18 mouse cellular contexts compared by ENCODE assay signal in genomic region chr6:59072096-59073060, GRCm38 (mm10). TPM values are rescaled to one million over a fixed set of nuclear protein-coding genes. Genes with fewer than 3 reads are reported as not detected.
DNase-seq lines count a peak whose midpoint lies in the region; ATAC-seq and TF ChIP-seq lines count a peak whose summit lies in the region.
"Had no signal": no experiment of that assay in that cellular context is flagged by ENCODE, and none has a peak within 500 bp of the region (broad histone marks: within the 10 kb centered on the region; RNA-seq: fewer than 3 reads in every experiment).

No protein-coding gene starts in this region.

- no peak overlapping the region for H3K4me2 ChIP-seq in kidney, embryonic 16.5 days (replicated peaks; ENCODE audit: low read depth, low read length)
- H3K4me2 ChIP-seq in intestine, embryonic 16.5 days (ENCODE audit: low read depth, low read length), result no peak overlapping the region
- H3K4me2 ChIP-seq: limb, embryonic 13.5 days; neural tube, embryonic 13.5 days had no signal

- no peak for TF ChIP-seq CTCF in lung, adult 2 months (IDR thresholded peaks at IDR 0.05; ENCODE audit: insufficient read depth, low read length)

- 74% methylated on average over 5 of the region's 5 CpGs for WGBS in kidney, embryonic 16.5 days
- WGBS in lung, adult 2 months, result 54% methylated on average over 5 of the region's 5 CpGs
- WGBS in intestine, embryonic 16.5 days, result 78% methylated on average over 5 of the region's 5 CpGs

- H3K4me1 ChIP-seq in kidney, embryonic 16.5 days (ENCODE audit: insufficient read depth, low read length), result no peaks in the 10 kb centered on the region
- peaks cover 5% of the 10 kb centered on the region for H3K4me1 ChIP-seq in lung, adult 2 months (ENCODE audit: control insufficient read depth, insufficient read depth, low read length)
- H3K4me1 ChIP-seq in intestine, embryonic 16.5 days (ENCODE audit: control insufficient read depth, insufficient read depth, low read length), result no peaks in the 10 kb centered on the region
- H3K4me1 ChIP-seq: limb, embryonic 13.5 days; neural tube, embryonic 13.5 days had no signal

- no peak for TF ChIP-seq POLR2A in lung, adult 2 months (IDR thresholded peaks at IDR 0.05; ENCODE audit: borderline replicate concordance, extremely low read depth, low read depth, low read length)

- peaks cover 6% of the 10 kb centered on the region; the same call in 1 of the 2 replicates for H3K9me3 ChIP-seq in kidney, embryonic 16.5 days (ENCODE audit: low read length)
- H3K9me3 ChIP-seq in intestine, embryonic 16.5 days (ENCODE audit: control insufficient read depth, low read length), result peaks cover 5% of the 10 kb centered on the region

- no peak overlapping the region for H3K9ac ChIP-seq in kidney, embryonic 16.5 days (replicated peaks; ENCODE audit: low read length)
- no peak overlapping the region for H3K9ac ChIP-seq in intestine, embryonic 16.5 days (ENCODE audit: low read depth, low read length)
- H3K9ac ChIP-seq: limb, embryonic 13.5 days; neural tube, embryonic 13.5 days had no signal

- no peaks in the 10 kb centered on the region for H3K27me3 ChIP-seq in kidney, embryonic 16.5 days (ENCODE audit: insufficient read depth, low read length)
- H3K27me3 ChIP-seq in intestine, embryonic 16.5 days (replicated peaks; ENCODE audit: control insufficient read depth, insufficient read depth, low read length), result no peaks in the 10 kb centered on the region
- H3K27me3 ChIP-seq: CH12.LX; limb, embryonic 13.5 days; neural tube, embryonic 13.5 days had no signal

- ATAC-seq in kidney, embryonic 16.5 days (ENCODE audit: low FRiP score, low TSS enrichment), result no peak
- no peak for ATAC-seq in intestine, embryonic 16.5 days
- ATAC-seq: hindbrain, embryonic 16.5 days had no signal

- H3K36me3 ChIP-seq in kidney, embryonic 16.5 days (ENCODE audit: insufficient read depth, low read length), result no peaks in the 10 kb centered on the region
- no peaks in the 10 kb centered on the region for H3K36me3 ChIP-seq in intestine, embryonic 16.5 days (ENCODE audit: control insufficient read depth, insufficient read depth, low read length)
- H3K36me3 ChIP-seq: limb, embryonic 13.5 days; neural tube, embryonic 13.5 days had no signal

- H3K4me3 ChIP-seq in kidney, embryonic 16.5 days (ENCODE audit: low read length), result no peak overlapping the region
- no peak overlapping the region for H3K4me3 ChIP-seq in lung, adult 2 months (replicated peaks; ENCODE audit: extremely low read depth, low read depth, low read length)
- no peak overlapping the region for H3K4me3 ChIP-seq in intestine, embryonic 16.5 days (ENCODE audit: low read length)
- H3K4me3 ChIP-seq: layer of hippocampus, adult 2 months; left cerebral cortex, adult 2 months; limb, embryonic 13.5 days; neural tube, embryonic 13.5 days had no signal

- no peak overlapping the region for H3K27ac ChIP-seq in kidney, embryonic 16.5 days (ENCODE audit: low read length)
- no peak overlapping the region for H3K27ac ChIP-seq in intestine, embryonic 16.5 days (ENCODE audit: low read length)
- H3K27ac ChIP-seq: layer of hippocampus, adult 2 months; left cerebral cortex, adult 2 months; limb, embryonic 13.5 days; neural tube, embryonic 13.5 days had no signal

- DNase-seq in kidney, adult 18-20 months, result peak; percentile 19
- DNase-seq in adipocyte (ENCODE audit: low spot score), result peak; percentile 94
- peak; percentile 41 for DNase-seq in adrenal gland, postnatal 14 days
- DNase-seq in lung, adult 2 months, result peak; percentile 23
- no peak for DNase-seq in spleen, postnatal 10 days (ENCODE audit: low spot score in 2 of 2)
- DNase-seq in layer of hippocampus, adult 18-20 months (ENCODE audit: low spot score in 2 of 2), result no peak
- DNase-seq: cerebellum, adult 9-10 months; thymus, postnatal 14 days had no signal

RNA-seq across cellular contexts. Expression of gene Fam13a, which starts 48.0 kb away (rescaled TPM):
- polyA plus RNA-seq in kidney, embryonic 16.5 days (2015; fragmentation: Nextera tagmentation; extraction: Ambion mirVana), result 10.5 and 11.5 TPM in 2 replicates
- total RNA-seq in adrenal gland, postnatal 14 days (2021), result 90.8 and 138 TPM in 2 replicates
- polyA plus RNA-seq in lung, adult 2 months (2012; rRNA removed), result 7.8 and 8.4 TPM in 2 replicates
- polyA plus RNA-seq in intestine, embryonic 16.5 days (2015; fragmentation: Nextera tagmentation; extraction: Ambion mirVana), result 16.1 and 16.8 TPM in 2 replicates
- 10 to 100 TPM; 15.4 to 17.8 TPM for total RNA-seq in layer of hippocampus, adult 18-20 months (2021)
- total RNA-seq: megakaryocyte-erythroid progenitor cell, adult 5-6 weeks; monocyte, adult 5-6 weeks had no signal

Comparison
In these comparisons a context has a peak if more than half of its experiments do, and no peak if none do; other contexts are left out.
1. DNase-seq: peak in kidney, adult 18-20 months (single experiment), adipocyte (single experiment), adrenal gland, postnatal 14 days (single experiment) and lung, adult 2 months (single experiment); none in spleen, postnatal 10 days (0 of 2) and layer of hippocampus, adult 18-20 months (0 of 2).